Mouse (Mus musculus): Measurements from ENCODE around the gene Col15a1.

- TF ChIP-seq CTCF (conservative IDR thresholded peaks at IDR 0.05; ENCODE audit: low read length) (no peak), NANOG (IDR thresholded peaks at IDR 0.05; ENCODE audit: borderline replicate concordance, low read length) (no peak)
Observed at GRCm38 (mm10) chr4:47207969-47208420, at the start of gene Col15a1.

Data from E14TG2a.4 (cell line).